Mouse (Mus musculus): ENCODE data around the gene Blm.

DNA sequence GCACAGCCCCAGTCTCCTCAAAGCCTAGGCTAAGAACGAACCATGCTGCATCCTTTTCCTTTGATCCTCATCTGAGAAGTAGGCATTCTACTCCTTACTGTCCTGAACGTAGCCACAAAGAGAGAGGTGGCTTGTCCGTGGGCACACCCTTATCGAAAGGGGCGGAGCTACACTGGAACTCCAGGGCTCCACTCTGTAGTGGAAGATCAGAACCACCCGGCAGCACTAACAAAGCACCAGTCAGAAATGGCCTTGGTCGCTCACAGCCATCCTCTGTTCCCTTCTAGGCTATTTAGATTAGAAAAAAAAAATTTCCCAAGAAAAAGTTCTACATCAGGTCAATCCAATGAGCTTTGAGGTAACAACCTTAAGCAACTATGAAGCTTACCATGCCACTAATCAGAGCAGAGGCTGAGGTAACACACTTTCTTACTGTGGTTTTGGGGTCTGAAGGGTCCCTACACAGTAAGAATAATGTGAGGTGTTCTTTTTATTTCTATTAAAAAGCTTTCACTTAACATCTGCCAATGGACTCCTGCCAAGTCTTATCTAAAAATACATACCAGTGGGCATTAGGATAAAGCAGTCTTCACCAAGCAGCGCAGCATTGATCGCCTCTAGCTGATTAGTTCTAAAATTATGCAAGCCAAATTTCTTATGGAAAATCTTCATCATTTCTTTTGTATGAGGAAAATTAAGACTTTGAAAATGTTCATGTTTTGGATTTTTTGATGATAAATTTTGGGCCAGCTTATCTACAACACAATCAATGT lies 35.5 kb downstream of the Blm start:
- TF ChIP-seq CTCF (IDR thresholded peaks at IDR 0.05; ENCODE audit: extremely low read depth, insufficient read depth, low read length) (no peak), POLR2A (IDR thresholded peaks at IDR 0.05; ENCODE audit: extremely low read depth, insufficient read depth, low read length) (no peak)
